Mouse (Mus musculus) forebrain, embryonic 10.5 days (tissue): ENCODE measurements at regions not wholly inside any gene's neighbourhood (a gene's known extent, or its start where the extent isn't known, plus 50 kb on each side); places are given as distances from the start of the nearest gene placed in this dataset.
"Not testable (repeated sequence)": the region's sequence is repeated elsewhere in the genome, so short reads cannot be mapped to it uniquely, and the experiment has no call there.

Experiments
- DNase-seq: peaks from one replicate; pipeline ENCODE4 v3.0.0-alpha.2; 2017; ENCODE audit warnings: low spot score; ENCODE audit errors: extremely low spot score
- H3K27ac ChIP-seq: fragments of 300-500 bp; sonication (generic); 2 replicates; pipeline ENCODE4 v1.5.1; 2016; ENCODE audit warnings: mild to moderate bottlenecking
- H3K27me3 ChIP-seq: fragments of 300-500 bp; sonication (generic); 2 replicates; pipeline ENCODE4 v1.6.1; 2016; ENCODE audit warnings: mild to moderate bottlenecking; ENCODE audit not compliant: poor library complexity, severe bottlenecking
- H3K36me3 ChIP-seq: fragments of 300-500 bp; sonication (generic); replicated peaks from 2 replicates; pipeline ENCODE4 v1.6.1; 2016; ENCODE audit warnings: mild to moderate bottlenecking, moderate library complexity
- H3K4me1 ChIP-seq: fragments of 300-500 bp; sonication (generic); 2 replicates; pipeline ENCODE4 v1.6.1; 2016
- H3K4me3 ChIP-seq: fragments of 300-500 bp; sonication (generic); 2 replicates; pipeline ENCODE4 v1.5.1; 2016; ENCODE audit warnings: mild to moderate bottlenecking, moderate library complexity
- H3K9me3 ChIP-seq: fragments of 300-500 bp; sonication (generic); 2 replicates; pipeline ENCODE4 v1.6.1; 2016; ENCODE audit warnings: mild to moderate bottlenecking, moderate library complexity
- WGBS: fragments of 180-500 bp; shearing (Covaris S2); methylation state at CpG from one replicate; pipeline ENCODE4 v1.1.7; 2016; 5-methylcytosine and 5-hydroxymethylcytosine counted together

- WGBS: 85% methylated on average over 1 of the region's 1 CpGs
- no peak overlapping the region for H3K4me3 ChIP-seq
- 0 out of 2 replicates have a peak, but pooled peaks cover 2% of the 10 kb centered on the region for H3K4me1 ChIP-seq
- no peaks in the 10 kb centered on the region for H3K27me3 ChIP-seq
- no peaks in the 10 kb centered on the region for H3K9me3 ChIP-seq
- H3K27ac ChIP-seq: no peak overlapping the region
- no peaks in the 10 kb centered on the region for H3K36me3 ChIP-seq
- DNase-seq: no peak
Measured at GRCm38 (mm10) chr1:164526748-164527147, 68.6 kb upstream of the Atp1b1 start.

- 85% methylated on average over 3 of the region's 3 CpGs for WGBS
- no peaks in the 10 kb centered on the region for H3K4me1 ChIP-seq
- H3K4me3 ChIP-seq: no peak overlapping the region
- H3K9me3 ChIP-seq: no peaks in the 10 kb centered on the region
- H3K36me3 ChIP-seq: no peaks in the 10 kb centered on the region
- no peaks in the 10 kb centered on the region for H3K27me3 ChIP-seq
- no peak overlapping the region for H3K27ac ChIP-seq
- DNase-seq: no peak
Measured at GRCm38 (mm10) chr1:164522377-164523150, 64.4 kb upstream of the Atp1b1 start.

- 93% methylated on average over 6 of the region's 6 CpGs for WGBS
- Histone ChIP-seq H3K36me3 (no peaks in the 10 kb centered on the region), H3K27me3 (no peaks in the 10 kb centered on the region), H3K4me1 (no peaks in the 10 kb centered on the region), H3K9me3 (no peaks in the 10 kb centered on the region), H3K27ac (no peak overlapping the region), H3K4me3 (no peak overlapping the region)
- no peak for DNase-seq
Measured at GRCm38 (mm10) chr1:164521371-164522130, 63.4 kb upstream of the Atp1b1 start.

DNA sequence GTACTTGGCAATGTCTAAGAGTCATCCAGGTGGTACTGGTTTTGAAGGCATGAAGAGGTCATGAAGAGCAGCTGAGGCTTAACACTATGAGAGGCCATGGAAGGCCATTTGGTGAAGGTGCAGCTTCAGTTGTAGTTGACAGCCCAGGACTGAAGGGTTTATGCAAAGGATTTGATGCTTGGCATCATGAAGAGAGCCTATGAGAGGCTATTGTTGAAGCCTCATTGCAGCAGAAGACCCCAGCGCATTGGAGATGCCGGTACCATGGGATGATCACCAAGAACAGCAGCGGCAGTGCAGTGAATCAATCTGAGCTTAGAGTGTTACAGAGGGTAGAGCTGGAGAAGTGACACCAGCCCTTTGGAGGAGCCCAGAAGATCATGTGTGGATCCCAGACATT lies 60.7 kb upstream of the Atp1b1 start:
- WGBS: 99% methylated on average over 3 of the region's 3 CpGs
- H3K27me3 ChIP-seq: no peaks in the 10 kb centered on the region
- no peak overlapping the region for H3K27ac ChIP-seq
- H3K36me3 ChIP-seq: no peaks in the 10 kb centered on the region
- H3K4me3 ChIP-seq: no peak overlapping the region
- no peak for DNase-seq
- peaks cover 8% of the 10 kb centered on the region; the same call in 1 of the 2 replicates for H3K4me1 ChIP-seq
- no peaks in the 10 kb centered on the region for H3K9me3 ChIP-seq

DNA sequence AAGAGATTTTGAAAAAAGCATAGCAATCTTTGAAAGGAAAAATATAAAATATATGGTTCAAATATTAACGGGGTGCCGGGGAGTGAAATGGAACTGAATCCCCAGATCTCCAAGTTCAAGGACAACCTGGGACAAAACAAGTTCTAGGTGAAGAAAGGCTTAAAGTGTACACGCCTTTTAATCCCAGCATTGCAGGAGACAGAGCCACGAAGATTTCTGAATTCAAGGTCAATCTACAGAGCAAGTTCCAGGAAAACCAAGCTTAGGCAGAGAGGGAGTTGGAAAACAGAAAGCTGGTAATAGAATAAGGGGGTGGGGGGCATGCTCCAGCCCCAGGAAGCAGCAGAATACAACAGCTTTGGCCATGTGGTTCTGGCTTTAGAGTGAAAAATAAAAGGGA lies 60.2 kb upstream of the Atp1b1 start:
- peaks cover 8% of the 10 kb centered on the region; the same call in 1 of the 2 replicates for H3K4me1 ChIP-seq
- no peaks in the 10 kb centered on the region for H3K9me3 ChIP-seq
- H3K4me3 ChIP-seq: no peak overlapping the region
- H3K27ac ChIP-seq: no peak overlapping the region
- no peaks in the 10 kb centered on the region for H3K36me3 ChIP-seq
- WGBS: 86% methylated on average over 4 of the region's 4 CpGs
- no peak for DNase-seq
- H3K27me3 ChIP-seq: no peaks in the 10 kb centered on the region

- DNase-seq, H3K27me3 ChIP-seq, H3K27ac ChIP-seq, H3K36me3 ChIP-seq, H3K4me1 ChIP-seq, H3K4me3 ChIP-seq, H3K9me3 ChIP-seq: not testable (repeated sequence)
- WGBS: 93% methylated on average over 2 of the region's 2 CpGs
Measured at GRCm38 (mm10) chr1:164517362-164517761, 59.2 kb upstream of the Atp1b1 start.

DNA sequence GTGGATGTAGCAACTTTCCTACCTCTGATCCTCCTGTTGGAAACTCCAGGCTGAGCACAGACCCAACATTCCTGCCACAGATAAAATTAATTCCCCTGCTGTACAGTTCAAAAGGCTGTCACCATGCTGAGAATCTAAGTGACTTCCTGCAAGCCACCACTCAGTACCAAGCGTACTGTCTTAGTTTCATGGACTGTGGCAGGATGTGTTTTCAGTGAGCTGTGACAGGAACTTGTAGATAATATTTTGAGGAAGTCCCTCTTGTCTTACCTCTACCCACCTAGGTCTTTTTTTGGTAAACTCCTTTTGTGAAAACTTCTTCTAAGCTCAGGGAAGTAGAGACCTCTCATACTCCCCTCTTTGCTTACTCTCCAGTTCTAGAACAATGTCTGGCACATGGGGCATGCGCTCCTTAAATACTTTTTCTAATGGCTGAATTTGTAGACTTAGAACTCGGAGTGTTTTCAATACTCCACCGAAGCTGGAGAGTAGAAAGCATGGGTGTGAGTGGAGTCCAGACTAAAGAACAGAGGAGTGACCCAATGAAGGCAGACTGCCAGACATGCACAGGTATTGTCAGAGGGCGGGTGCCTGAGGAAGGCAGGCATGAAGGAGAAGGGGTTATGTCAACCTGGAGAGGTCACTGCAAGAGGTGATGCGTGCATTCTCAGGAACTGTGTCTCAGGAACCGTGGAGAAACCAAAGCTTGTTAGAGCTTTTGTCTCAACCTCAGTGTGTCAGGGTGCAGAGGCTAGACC lies 53.7 kb upstream of the Atp1b1 start:
- DNase-seq: no peak
- Histone ChIP-seq H3K27me3 (no peaks in the 10 kb centered on the region), H3K4me3 (no peak overlapping the region), H3K4me1 (peaks cover 24% of the 10 kb centered on the region), H3K9me3 (no peaks in the 10 kb centered on the region), H3K36me3 (no peaks in the 10 kb centered on the region), H3K27ac (no peak overlapping the region)
- 89% methylated on average over 7 of the region's 7 CpGs for WGBS

DNA sequence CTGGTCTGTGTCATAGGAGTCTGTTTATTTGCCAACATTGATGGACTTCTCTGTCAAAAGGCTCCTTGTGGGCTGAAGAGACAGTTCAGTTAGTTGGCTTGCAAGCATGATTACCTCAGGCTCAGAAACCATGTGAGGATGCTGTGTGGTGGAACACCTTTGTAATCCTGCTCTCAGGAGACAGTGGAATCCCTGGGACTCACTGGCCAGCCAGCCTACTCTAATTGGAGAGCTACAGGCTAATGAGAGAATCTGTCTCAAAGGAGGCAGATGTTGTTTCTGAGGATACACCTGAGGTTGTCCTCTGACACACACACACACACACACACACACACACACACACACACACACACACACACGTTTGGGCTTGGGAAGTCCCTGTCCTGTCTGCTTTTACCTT lies 51.1 kb upstream of the Atp1b1 start:
- Histone ChIP-seq H3K4me1 (peaks cover 16% of the 10 kb centered on the region), H3K27ac (no peak overlapping the region), H3K4me3 (no peak overlapping the region), H3K9me3 (no peaks in the 10 kb centered on the region), H3K27me3 (no peaks in the 10 kb centered on the region), H3K36me3 (no peaks in the 10 kb centered on the region)
- WGBS: 50% methylated on average over 1 of the region's 1 CpGs
- DNase-seq: no peak

DNA sequence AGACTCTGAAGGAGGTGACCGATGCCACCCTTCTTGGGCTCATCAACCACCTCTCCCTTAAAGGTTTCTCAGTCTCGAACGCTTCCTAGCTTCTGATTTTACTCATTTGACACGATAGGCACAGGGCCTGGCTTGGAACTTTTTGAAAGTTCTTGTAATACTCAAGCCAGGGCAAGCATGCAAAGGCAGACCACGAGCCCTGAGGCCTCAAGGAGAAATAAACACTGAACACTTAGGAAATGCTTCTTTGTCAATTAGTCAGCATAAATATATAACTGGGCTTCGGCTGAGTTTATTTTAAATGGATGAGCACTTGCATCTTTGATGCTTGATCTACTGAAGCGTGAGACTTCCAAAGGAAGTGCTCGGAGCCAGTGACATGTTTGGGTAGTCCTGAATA lies 50.4 kb upstream of the Atp1b1 start:
- Histone ChIP-seq H3K36me3 (no peaks in the 10 kb centered on the region), H3K27me3 (no peaks in the 10 kb centered on the region), H3K27ac (0 out of 2 replicates have a peak overlapping the region, but pooled peaks have one; percentile 3), H3K9me3 (no peaks in the 10 kb centered on the region), H3K4me3 (no peak overlapping the region), H3K4me1 (peaks cover 20% of the 10 kb centered on the region)
- 82% methylated on average over 8 of the region's 8 CpGs for WGBS
- no peak for DNase-seq

GRCm38 (mm10) chr1:164508106-164508505 lies 50.0 kb upstream of the Atp1b1 start:
- 34% methylated on average over 5 of the region's 5 CpGs for WGBS
- H3K9me3 ChIP-seq: no peaks in the 10 kb centered on the region
- no peaks in the 10 kb centered on the region for H3K36me3 ChIP-seq
- H3K27ac ChIP-seq: no peak overlapping the region
- H3K27me3 ChIP-seq: no peaks in the 10 kb centered on the region
- no peak overlapping the region for H3K4me3 ChIP-seq
- DNase-seq: no peak
- H3K4me1 ChIP-seq: peaks cover 25% of the 10 kb centered on the region
